Mouse (Mus musculus) megakaryocyte-erythroid progenitor cell, adult 5-6 weeks (primary cell): Measurements from ENCODE around the gene Eef1a2. TPM values are rescaled to one million over a fixed set of nuclear protein-coding genes. Genes with fewer than 3 reads are reported as not detected.
"Not testable (repeated sequence)": the region's sequence is repeated elsewhere in the genome, so short reads cannot be mapped to it uniquely, and the experiment has no call there.

Source experiments
- ATAC-seq: replicated peaks from 2 replicates; pipeline ENCODE4 v1.8.0; 2016; ENCODE audit warnings: mild to moderate bottlenecking, inconsistent platforms; ENCODE audit not compliant: severe bottlenecking, poor library complexity, low FRiP score, low TSS enrichment
- total RNA-seq, 2 experiments: library from RNA; stranded (forward) in 1 of 2; stranded (reverse) in 1 of 2; fragments of 200-1000, 215-1000 nt in 1 of 2; fragments of >200 nt in 1 of 2; fragmentation: Nextera tagmentation in 1 of 2; gene quantifications; 2 replicates each; pipeline ENCODE4 v1.2.3; 2014 to 2017

Gene Eef1a2
- total RNA-seq (2014; fragmentation: Nextera tagmentation) (not detected in 2 replicates), total RNA-seq (2017) (not detected in 2 replicates)

DNA sequence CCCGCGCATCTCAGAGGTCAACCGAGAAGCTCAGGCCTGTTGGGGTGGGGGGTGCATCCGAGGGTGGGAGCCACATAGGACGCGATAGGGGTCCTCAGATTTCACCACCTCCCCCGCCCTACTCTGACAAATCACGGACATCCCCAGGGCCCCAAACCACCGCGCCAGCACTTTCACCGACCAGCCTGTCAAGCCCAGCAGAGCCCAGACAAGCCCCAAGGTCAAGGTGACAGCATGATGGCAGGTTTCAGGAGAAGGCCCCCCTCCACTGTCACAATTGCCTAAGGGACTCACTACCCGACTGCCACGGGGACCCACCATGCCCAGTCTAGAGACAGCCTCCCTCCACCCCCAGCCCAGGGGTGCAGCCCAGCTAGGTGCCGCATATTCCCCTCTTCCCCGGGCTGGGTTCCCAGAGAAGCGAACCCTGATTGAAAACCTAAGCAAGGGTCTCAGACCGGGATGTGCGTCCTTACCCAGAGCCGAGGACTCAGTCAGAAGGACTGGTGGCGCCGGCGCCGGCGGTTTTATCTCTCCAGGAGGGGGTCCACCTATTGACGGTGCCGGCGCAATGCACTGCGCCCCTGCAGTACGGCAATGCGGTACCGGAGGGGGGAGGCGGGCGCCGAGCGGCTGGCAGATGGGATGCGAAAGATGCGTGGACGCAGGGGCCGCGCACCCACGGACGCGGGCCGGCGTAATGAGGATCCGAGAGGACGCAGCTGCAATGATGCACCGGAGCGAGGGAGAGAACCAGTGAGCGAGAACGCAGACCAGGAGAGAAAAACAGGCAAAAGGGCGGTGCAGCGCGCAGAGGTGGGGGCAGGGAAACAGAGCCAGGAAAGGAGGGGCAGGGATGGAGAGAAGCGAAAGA lies at the start of gene Eef1a2:
Gene Eef1a2 (minus strand): TSS at position 767 of the 874 bp plus-strand sequence.
- ATAC-seq = no peak

- peak; percentile 79 for ATAC-seq
Observed at GRCm38 (mm10) chr2:181206118-181206517, 49.3 kb upstream of the Eef1a2 start.

DNA sequence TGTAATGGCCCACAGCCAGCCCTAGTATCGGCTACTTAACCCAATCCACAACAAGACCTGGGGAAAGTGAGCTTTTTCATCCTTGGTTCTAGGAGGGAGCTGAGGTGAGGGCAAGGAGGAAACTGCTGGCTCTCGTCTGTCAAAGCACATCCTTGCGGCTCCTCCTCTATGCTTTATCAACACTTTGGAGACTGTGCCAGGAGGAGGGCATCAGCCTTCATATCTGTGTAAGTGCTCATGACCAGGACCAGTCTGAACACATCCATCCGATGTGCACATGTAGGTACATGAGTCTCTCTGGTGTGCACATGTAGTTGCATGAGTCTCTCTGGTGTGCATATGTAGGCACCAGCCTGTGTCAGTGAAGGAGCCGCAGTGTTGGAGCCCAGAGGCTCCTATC lies 48.9 kb upstream of the Eef1a2 start:
- peak; percentile 31; the same call in 1 of the 2 replicates for ATAC-seq

DNA sequence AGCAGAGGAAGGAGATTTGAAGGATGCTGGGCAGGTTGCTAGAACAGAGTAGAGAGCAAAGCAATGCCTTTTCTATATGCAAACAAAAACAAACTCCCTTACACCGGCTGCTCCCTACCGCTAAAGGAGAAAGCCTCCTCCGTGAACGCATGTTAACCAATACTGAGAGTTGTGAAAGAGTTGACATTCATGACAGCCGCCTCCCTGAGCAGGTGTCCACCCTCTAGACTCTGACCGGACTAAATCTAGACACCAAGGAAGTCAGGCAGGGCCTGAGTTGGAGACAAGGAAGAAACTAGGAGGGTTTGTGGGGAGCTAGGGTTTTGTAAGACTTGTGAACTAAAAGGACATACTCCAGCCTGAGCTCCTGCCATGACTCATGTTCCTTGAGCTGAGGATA lies 46.1 kb upstream of the Eef1a2 start:
- no peak for ATAC-seq

DNA sequence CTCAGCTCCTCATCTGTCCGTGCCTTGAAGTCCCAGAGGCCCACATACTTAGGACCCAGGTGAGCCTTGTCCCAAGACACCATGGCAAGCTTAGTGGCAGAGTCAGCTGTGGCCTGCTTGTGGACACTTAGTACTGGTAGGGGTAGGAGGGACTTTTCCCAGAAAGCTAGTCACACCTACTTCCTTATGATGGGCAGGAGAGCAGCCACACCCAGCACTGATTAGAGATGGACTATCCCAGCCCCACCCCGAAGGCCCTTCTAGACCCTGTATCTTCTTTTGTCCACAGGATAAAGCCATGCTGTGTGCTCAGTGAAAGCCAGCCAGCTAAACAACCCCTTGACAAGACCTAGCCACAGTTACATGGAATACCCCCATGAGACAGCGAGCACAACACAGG lies 45.6 kb upstream of the Eef1a2 start, which contains the start of gene Ptk6:
Gene Ptk6 (minus strand): TSS at position 368 of the 400 bp plus-strand sequence.
- no peak for ATAC-seq

- no peak for ATAC-seq
Observed at GRCm38 (mm10) chr2:181201606-181202005, 44.8 kb upstream of the Eef1a2 start.

DNA sequence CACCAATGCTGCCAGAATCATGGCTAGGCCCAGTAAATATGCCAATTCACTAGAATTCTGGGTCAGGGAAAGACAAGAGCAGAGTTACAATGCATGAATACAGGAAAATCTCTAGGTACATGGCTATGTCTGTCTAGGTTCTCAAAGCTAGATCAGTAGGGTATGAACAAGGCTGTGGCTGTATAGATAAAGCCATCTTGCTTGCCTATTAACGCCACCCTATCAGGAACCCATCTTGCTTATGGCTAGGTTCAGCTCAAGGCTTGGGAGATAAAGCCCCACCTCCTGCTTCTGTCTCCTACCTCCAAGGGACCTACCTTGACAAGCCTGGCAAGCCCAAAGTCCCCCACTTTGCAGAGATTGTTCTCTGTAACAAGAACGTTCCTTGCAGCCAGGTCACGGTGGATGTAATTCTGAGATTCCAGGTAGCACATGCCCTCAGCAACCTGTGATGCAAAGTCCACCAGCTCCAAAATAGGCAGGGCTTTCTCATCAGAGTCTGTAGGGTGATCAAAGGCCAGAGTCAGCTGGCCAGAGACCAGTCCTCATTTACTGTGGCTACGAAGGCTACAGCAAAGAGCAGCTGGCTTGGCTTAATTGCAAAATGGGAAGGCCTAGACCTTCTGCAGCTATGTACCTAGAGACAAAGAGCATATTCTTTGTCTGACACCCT lies 40.0 kb upstream of the Eef1a2 start:
- 0 out of 2 replicates have a peak, but pooled peaks have one; percentile 34 for ATAC-seq

GRCm38 (mm10) chr2:181193044-181193443 lies 36.2 kb upstream of the Eef1a2 start:
- no peak for ATAC-seq

DNA sequence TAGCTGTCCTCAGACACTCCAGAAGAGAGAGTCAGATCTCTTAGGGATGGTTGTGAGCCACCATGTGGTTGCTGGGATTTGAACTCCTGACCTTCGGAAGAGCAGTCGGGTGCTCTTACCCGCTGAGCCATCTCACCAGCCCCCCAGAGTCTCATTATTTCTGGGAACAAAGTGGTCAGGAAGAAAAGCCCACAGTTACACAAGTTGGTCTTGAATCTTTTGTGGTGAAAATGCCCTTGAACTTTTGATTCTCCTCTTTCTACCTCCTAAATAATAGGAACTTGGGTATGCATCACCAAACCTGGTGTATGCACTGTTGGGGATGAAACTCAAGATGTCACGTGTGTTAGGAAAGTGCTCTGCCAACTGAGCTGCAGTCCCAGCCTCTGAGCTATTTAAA lies 35.1 kb upstream of the Eef1a2 start:
- no peak for ATAC-seq

DNA sequence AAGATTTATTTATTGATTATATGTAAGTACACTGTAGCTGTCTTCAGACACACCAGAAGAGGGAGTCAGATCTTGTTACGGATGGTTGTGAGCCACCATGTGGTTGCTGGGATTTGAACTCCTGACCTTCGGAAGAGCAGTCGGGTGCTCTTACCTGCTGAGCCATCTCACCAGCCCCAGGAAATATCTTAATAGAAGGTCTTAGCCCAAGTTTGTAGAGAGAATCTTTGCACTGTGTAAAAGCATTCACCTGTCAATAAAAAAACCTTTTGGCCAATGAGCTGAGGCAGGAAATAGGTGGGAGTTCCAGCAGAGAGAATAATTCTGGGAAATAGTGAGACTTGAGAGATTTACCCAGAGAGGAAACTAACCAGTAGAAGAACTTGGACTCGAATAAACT lies 34.6 kb upstream of the Eef1a2 start:
- ATAC-seq = not testable (repeated sequence)

DNA sequence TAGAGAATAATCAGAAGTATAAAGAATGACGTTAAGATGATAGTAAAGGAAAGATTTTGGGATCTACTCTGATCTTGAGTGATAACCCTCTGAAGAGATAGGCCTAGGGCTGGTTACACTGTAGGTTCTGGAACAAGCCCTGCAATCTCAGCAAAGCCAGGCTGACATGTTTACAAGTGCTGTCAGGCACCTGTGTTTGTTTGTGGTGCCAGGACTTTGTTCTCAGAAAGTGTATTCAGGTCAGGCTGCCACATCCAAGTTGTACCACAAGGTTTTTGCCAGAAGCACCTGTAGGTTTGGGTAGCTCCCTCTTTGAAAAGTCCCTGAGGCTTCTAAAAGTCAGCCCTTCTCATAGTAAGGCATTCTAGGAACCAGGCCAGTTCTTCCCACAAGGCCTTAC lies 32.5 kb upstream of the Eef1a2 start:
- ATAC-seq = no peak

- ATAC-seq = no peak
Observed at GRCm38 (mm10) chr2:181188681-181189080, 31.9 kb upstream of the Eef1a2 start.

- ATAC-seq = peak; percentile 95
Observed at GRCm38 (mm10) chr2:181187121-181188000, 30.5 kb upstream of the Eef1a2 start, which contains the start of gene Ppdpf. TSS of gene Ppdpf (plus strand) at chr2:181187247.

GRCm38 (mm10) chr2:181186635-181187034 lies 29.8 kb upstream of the Eef1a2 start:
- ATAC-seq = peak; percentile 84

DNA sequence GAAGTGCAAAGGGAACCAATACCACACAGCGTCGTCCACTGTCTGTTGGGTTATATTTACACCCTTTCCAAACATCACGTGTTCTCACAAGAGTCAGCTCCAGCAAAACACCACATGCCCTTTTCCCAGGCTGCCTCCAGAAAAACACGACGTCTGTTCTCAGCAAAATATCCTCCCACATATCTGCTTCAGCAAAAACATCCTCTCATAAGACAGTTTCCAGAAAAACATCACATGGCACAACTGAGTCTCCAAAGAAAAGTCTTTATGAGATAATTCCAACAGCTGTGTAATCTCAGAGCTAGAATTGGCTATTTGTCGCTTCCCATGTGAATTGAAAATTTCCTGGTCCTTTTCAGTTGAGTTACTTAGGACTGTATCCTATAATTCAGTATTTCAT lies 24.1 kb upstream of the Eef1a2 start:
- ATAC-seq = no peak

- ATAC-seq = no peak
Observed at GRCm38 (mm10) chr2:181178471-181178870, 21.7 kb upstream of the Eef1a2 start.

DNA sequence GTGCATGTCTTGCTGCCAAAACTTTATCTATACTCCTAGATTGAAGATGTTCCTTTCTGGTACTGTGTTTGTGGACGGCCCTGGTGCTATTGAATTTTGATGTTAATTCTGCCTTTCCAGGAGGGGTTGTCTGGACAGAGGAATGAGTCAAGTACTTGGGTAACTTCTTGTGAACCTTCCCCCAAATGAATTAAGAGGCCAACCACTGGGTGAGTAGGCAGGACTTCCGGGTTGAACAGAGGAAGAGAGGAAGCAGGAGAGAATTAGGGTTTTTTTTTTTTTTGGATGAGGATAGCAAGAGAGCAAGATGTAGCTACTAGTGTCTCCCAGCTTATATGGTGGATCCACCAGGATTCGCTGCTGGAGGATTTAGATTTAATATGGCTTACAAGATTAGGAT lies 21.2 kb upstream of the Eef1a2 start:
- no peak for ATAC-seq

DNA sequence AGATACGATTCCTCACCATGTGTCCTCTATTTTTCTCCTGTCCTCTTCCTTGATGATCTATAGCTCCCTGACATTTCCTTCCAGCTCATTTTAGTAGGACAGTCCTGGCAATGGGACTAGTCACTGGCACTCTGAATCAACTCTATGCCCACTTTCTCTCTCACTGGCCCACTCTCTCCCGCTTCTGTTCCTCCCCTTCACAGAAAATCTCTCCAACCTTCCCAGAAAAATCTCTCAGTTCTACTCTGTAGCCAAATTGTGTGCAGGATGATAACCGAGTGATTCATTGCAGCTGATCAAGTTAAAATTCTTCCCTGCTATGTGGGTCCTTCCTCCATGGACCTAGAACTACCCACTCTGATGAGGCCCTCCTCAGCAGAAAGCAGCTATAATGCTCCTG lies 17.8 kb upstream of the Eef1a2 start:
- no peak for ATAC-seq

DNA sequence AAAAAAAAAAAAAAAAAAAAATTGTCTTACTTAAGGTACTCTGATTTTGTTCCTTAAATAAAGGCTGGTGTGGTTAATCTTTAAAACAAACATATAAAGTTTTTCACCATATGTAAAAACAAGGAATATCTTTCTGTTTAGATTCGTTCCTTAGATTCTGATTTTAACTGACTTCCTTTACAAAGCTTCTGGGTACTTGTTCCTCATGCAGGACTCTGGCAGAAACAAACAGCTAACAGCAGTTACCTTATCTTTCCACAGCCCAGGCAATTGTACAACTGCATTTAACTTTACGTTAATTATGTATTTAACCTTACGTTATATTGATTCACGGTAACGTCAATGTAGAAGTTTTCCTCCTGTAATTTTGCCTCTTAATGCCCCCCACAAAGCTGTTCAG lies 9.7 kb upstream of the Eef1a2 start:
- no peak for ATAC-seq

GRCm38 (mm10) chr2:181160821-181161220 lies 4.0 kb upstream of the Eef1a2 start:
- no peak for ATAC-seq
